Mouse (Mus musculus): Measurements from ENCODE around the gene Rap2b. TPM values are rescaled to one million over a fixed set of nuclear protein-coding genes. Genes with fewer than 3 reads are reported as not detected.

The Rap2b gene
- polyA plus RNA-seq, 1 experiment from 2014 or later: 2.0 TPM

DNA sequence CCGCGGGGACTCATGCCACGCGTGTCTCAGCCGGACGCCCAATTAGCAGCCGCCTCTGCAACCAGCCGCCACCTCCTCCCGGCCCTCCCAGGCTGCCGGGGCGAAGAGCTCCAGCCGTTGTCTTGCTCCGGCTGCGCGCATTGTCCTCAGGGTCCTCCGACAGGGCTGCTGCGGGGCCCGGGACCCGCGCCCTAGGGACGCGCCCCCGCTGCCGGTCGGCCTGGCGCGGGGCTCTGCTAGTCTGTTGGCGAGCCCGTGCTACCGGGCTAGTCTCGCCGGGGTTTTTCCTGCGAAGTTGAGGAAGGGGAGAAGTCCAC, 3.2 kb downstream of the Rap2b start:
- Histone ChIP-seq H3K9ac (ENCODE audit: low read depth, low read length) (peak overlapping the region; percentile 73), H3K36me3 (ENCODE audit: control insufficient read depth, insufficient read depth) (no peaks in the 10 kb centered on the region), H3K27me3 (ENCODE audit: control insufficient read depth, insufficient read depth, low read depth, low read length) (peaks cover 3% of the 10 kb centered on the region; the same call in 1 of the 2 replicates), H3K27ac (ENCODE audit: low read length) (peak overlapping the region; percentile 35), H3K4me3 (ENCODE audit: low read depth, low read length) (peak overlapping the region; percentile 74), H3K4me2 (ENCODE audit: low read depth, low read length) (peak overlapping the region; percentile 97), H3K9me3 (replicated peaks; ENCODE audit: control insufficient read depth, low read length) (no peaks in the 10 kb centered on the region), H3K4me1 (ENCODE audit: control insufficient read depth, low read depth, low read length) (peaks cover 18% of the 10 kb centered on the region)
- peak; percentile 5; the same call in 1 of the 2 replicates for ATAC-seq (ENCODE audit: low read depth)
- under 1% methylated on average over 33 of the region's 33 CpGs for WGBS (ENCODE audit: insufficient replicate concordance)

- WGBS (ENCODE audit: insufficient replicate concordance): under 1% methylated on average over 68 of the region's 68 CpGs
These were observed 3.7 kb downstream of the Rap2b start for GRCm38 (mm10) chr3:61364978-61365778.

GRCm38 (mm10) chr3:61365779-61366373, 4.4 kb downstream of the Rap2b start, which contains the start of gene B430305J03Rik:
TSS of gene B430305J03Rik (minus strand) at chr3:61365951.
- Histone ChIP-seq H3K9ac (ENCODE audit: low read depth, low read length) (peak within 1 kb of the TSS; percentile 73), H3K4me3 (ENCODE audit: low read depth, low read length) (peak within 1 kb of the TSS; percentile 74), H3K9me3 (replicated peaks; ENCODE audit: control insufficient read depth, low read length) (no peaks in the 10 kb centered on the region), H3K4me1 (ENCODE audit: control insufficient read depth, low read depth, low read length) (peaks cover 18% of the 10 kb centered on the region), H3K27ac (ENCODE audit: low read length) (peak within 1 kb of the TSS; percentile 35), H3K36me3 (ENCODE audit: control insufficient read depth, insufficient read depth) (no peaks in the 10 kb centered on the region), H3K4me2 (ENCODE audit: low read depth, low read length) (peak within 1 kb of the TSS; percentile 97), H3K27me3 (ENCODE audit: control insufficient read depth, insufficient read depth, low read depth, low read length) (peaks cover 3% of the 10 kb centered on the region; the same call in 1 of the 2 replicates)
- no peak for ATAC-seq (ENCODE audit: low read depth)
- WGBS (ENCODE audit: insufficient replicate concordance): 3% methylated on average over 10 of the region's 10 CpGs

More at GRCm38 (mm10) chr3:61364978-61365778, 3.7 kb downstream of the Rap2b start:
- ATAC-seq (ENCODE audit: low read depth): no peak
- H3K4me2 ChIP-seq (ENCODE audit: low read depth, low read length): peak overlapping the region; percentile 97
- peak overlapping the region; percentile 35 for H3K27ac ChIP-seq (ENCODE audit: low read length)
- H3K4me3 ChIP-seq (ENCODE audit: low read depth, low read length): peak overlapping the region; percentile 74
- H3K9ac ChIP-seq (ENCODE audit: low read depth, low read length): peak overlapping the region; percentile 73
- H3K36me3 ChIP-seq (ENCODE audit: control insufficient read depth, insufficient read depth): no peaks in the 10 kb centered on the region
- H3K9me3 ChIP-seq (replicated peaks; ENCODE audit: control insufficient read depth, low read length): no peaks in the 10 kb centered on the region
- peaks cover 18% of the 10 kb centered on the region for H3K4me1 ChIP-seq (ENCODE audit: control insufficient read depth, low read depth, low read length)
- H3K27me3 ChIP-seq (ENCODE audit: control insufficient read depth, insufficient read depth, low read depth, low read length): peaks cover 3% of the 10 kb centered on the region; the same call in 1 of the 2 replicates

GRCm38 (mm10) chr3:61368446-61368845, 7.0 kb downstream of the Rap2b start:
- Histone ChIP-seq H3K4me1 (ENCODE audit: control insufficient read depth, low read depth, low read length) (peaks cover 18% of the 10 kb centered on the region), H3K27me3 (ENCODE audit: control insufficient read depth, insufficient read depth, low read depth, low read length) (no peaks in the 10 kb centered on the region), H3K4me3 (ENCODE audit: low read depth, low read length) (no peak overlapping the region), H3K9ac (ENCODE audit: low read depth, low read length) (no peak overlapping the region), H3K36me3 (ENCODE audit: control insufficient read depth, insufficient read depth) (no peaks in the 10 kb centered on the region), H3K4me2 (ENCODE audit: low read depth, low read length) (no peak overlapping the region), H3K27ac (ENCODE audit: low read length) (no peak overlapping the region), H3K9me3 (replicated peaks; ENCODE audit: control insufficient read depth, low read length) (no peaks in the 10 kb centered on the region)
- no peak for ATAC-seq (ENCODE audit: low read depth)
- 70% methylated on average over 1 of the region's 1 CpGs for WGBS (ENCODE audit: insufficient replicate concordance)

GRCm38 (mm10) chr3:61376001-61376400, 14.6 kb downstream of the Rap2b start:
- H3K9me3 ChIP-seq (replicated peaks; ENCODE audit: control insufficient read depth, low read length): no peaks in the 10 kb centered on the region
- 64% methylated on average over 8 of the region's 8 CpGs for WGBS (ENCODE audit: insufficient replicate concordance)
- no peak overlapping the region for H3K4me3 ChIP-seq (ENCODE audit: low read depth, low read length)
- no peak for ATAC-seq (ENCODE audit: low read depth)
- no peaks in the 10 kb centered on the region for H3K27me3 ChIP-seq (ENCODE audit: control insufficient read depth, insufficient read depth, low read depth, low read length)
- no peak overlapping the region for H3K9ac ChIP-seq (ENCODE audit: low read depth, low read length)
- H3K27ac ChIP-seq (ENCODE audit: low read length): no peak overlapping the region
- no peaks in the 10 kb centered on the region for H3K4me1 ChIP-seq (ENCODE audit: control insufficient read depth, low read depth, low read length)
- no peaks in the 10 kb centered on the region for H3K36me3 ChIP-seq (ENCODE audit: control insufficient read depth, insufficient read depth)
- no peak overlapping the region for H3K4me2 ChIP-seq (ENCODE audit: low read depth, low read length)

GRCm38 (mm10) chr3:61386368-61386767, 24.9 kb downstream of the Rap2b start:
- 54% methylated on average over 4 of the region's 4 CpGs for WGBS (ENCODE audit: insufficient replicate concordance)
- no peak for ATAC-seq (ENCODE audit: low read depth)
- no peak overlapping the region for H3K27ac ChIP-seq (ENCODE audit: low read length)

GRCm38 (mm10) chr3:61391564-61391963, 30.1 kb downstream of the Rap2b start:
- Histone ChIP-seq H3K36me3 (ENCODE audit: control insufficient read depth, insufficient read depth) (no peaks in the 10 kb centered on the region), H3K27ac (ENCODE audit: low read length) (no peak overlapping the region), H3K4me2 (ENCODE audit: low read depth, low read length) (no peak overlapping the region), H3K27me3 (ENCODE audit: control insufficient read depth, insufficient read depth, low read depth, low read length) (no peaks in the 10 kb centered on the region), H3K4me3 (ENCODE audit: low read depth, low read length) (no peak overlapping the region), H3K9me3 (replicated peaks; ENCODE audit: control insufficient read depth, low read length) (no peaks in the 10 kb centered on the region), H3K9ac (ENCODE audit: low read depth, low read length) (no peak overlapping the region), H3K4me1 (ENCODE audit: control insufficient read depth, low read depth, low read length) (no peaks in the 10 kb centered on the region; the same call in 1 of the 2 replicates)
- WGBS (ENCODE audit: insufficient replicate concordance): 42% methylated on average over 4 of the region's 4 CpGs
- ATAC-seq (ENCODE audit: low read depth): no peak

More at GRCm38 (mm10) chr3:61386368-61386767, 24.9 kb downstream of the Rap2b start:
- H3K4me2 ChIP-seq (ENCODE audit: low read depth, low read length): no peak overlapping the region
- no peaks in the 10 kb centered on the region for H3K36me3 ChIP-seq (ENCODE audit: control insufficient read depth, insufficient read depth)
- H3K4me3 ChIP-seq (ENCODE audit: low read depth, low read length): no peak overlapping the region
- no peaks in the 10 kb centered on the region for H3K4me1 ChIP-seq (ENCODE audit: control insufficient read depth, low read depth, low read length)
- H3K27me3 ChIP-seq (ENCODE audit: control insufficient read depth, insufficient read depth, low read depth, low read length): no peaks in the 10 kb centered on the region
- H3K9ac ChIP-seq (ENCODE audit: low read depth, low read length): no peak overlapping the region
- no peaks in the 10 kb centered on the region for H3K9me3 ChIP-seq (replicated peaks; ENCODE audit: control insufficient read depth, low read length)

DNA sequence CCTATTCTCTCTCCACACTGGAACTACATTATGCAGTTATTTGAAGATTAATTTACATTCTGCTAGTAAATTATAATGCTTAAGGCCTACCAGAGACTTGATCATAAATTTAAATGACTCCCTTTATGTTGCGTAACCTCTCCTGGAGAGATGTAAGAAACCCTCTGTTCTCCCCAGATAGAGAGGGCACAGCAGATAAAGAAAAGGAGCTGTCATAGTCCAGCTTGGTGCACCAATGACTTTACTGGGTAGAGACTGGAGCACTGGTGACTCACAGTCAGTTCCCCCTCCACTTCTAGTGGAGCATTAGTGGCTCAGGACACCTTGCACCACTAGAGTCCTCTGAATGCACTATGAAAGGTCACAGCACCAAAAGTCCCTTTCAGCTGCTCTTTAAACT, 31.4 kb downstream of the Rap2b start:
- H3K4me3 ChIP-seq (ENCODE audit: low read depth, low read length): no peak overlapping the region
- whole genome bisulfite sequencing (ENCODE audit: insufficient replicate concordance): 37% methylated on average over 1 of the region's 1 CpGs
- peak; percentile 79 for ATAC-seq (ENCODE audit: low read depth)
- H3K27me3 ChIP-seq (ENCODE audit: control insufficient read depth, insufficient read depth, low read depth, low read length): no peaks in the 10 kb centered on the region
- no peak overlapping the region for H3K4me2 ChIP-seq (ENCODE audit: low read depth, low read length)
- H3K9ac ChIP-seq (ENCODE audit: low read depth, low read length): no peak overlapping the region
- no peaks in the 10 kb centered on the region for H3K9me3 ChIP-seq (replicated peaks; ENCODE audit: control insufficient read depth, low read length)
- no peaks in the 10 kb centered on the region; the same call in 1 of the 2 replicates for H3K4me1 ChIP-seq (ENCODE audit: control insufficient read depth, low read depth, low read length)
- no peaks in the 10 kb centered on the region for H3K36me3 ChIP-seq (ENCODE audit: control insufficient read depth, insufficient read depth)
- no peak overlapping the region for H3K27ac ChIP-seq (ENCODE audit: low read length)

GRCm38 (mm10) chr3:61393520-61393919, 32.1 kb downstream of the Rap2b start:
- no peak for ATAC-seq (ENCODE audit: low read depth)

More at GRCm38 (mm10) chr3:61393520-61393919, 32.1 kb downstream of the Rap2b start:
- Histone ChIP-seq H3K4me3 (ENCODE audit: low read depth, low read length) (no peak overlapping the region), H3K36me3 (ENCODE audit: control insufficient read depth, insufficient read depth) (no peaks in the 10 kb centered on the region), H3K9me3 (replicated peaks; ENCODE audit: control insufficient read depth, low read length) (no peaks in the 10 kb centered on the region), H3K9ac (ENCODE audit: low read depth, low read length) (no peak overlapping the region), H3K4me1 (ENCODE audit: control insufficient read depth, low read depth, low read length) (no peaks in the 10 kb centered on the region; the same call in 1 of the 2 replicates), H3K27ac (ENCODE audit: low read length) (no peak overlapping the region), H3K27me3 (ENCODE audit: control insufficient read depth, insufficient read depth, low read depth, low read length) (no peaks in the 10 kb centered on the region), H3K4me2 (ENCODE audit: low read depth, low read length) (no peak overlapping the region)
- WGBS (ENCODE audit: insufficient replicate concordance): 33% methylated on average over 3 of the region's 3 CpGs

Measured in liver, embryonic 16.5 days (tissue).